Mouse (Mus musculus) liver, adult 2 months (tissue): ENCODE measurements at regions not wholly inside any gene's neighbourhood (a gene's known extent, or its start where the extent isn't known, plus 50 kb on each side); places are given as distances from the start of the nearest gene placed in this dataset.

ENCODE experiments used
- DNase-seq: peaks from one replicate; pipeline ENCODE4 v3.0.0-alpha.2; 2011; ENCODE audit warnings: low read depth, low spot score; ENCODE audit errors: extremely low read depth
- H3K27ac ChIP-seq: fragments of 200-500 bp; replicated peaks from 2 replicates; pipeline ENCODE4 v1.5.1; 2012; ENCODE audit warnings: low read depth, mild to moderate bottlenecking, control low read depth, inconsistent platforms, low read length; ENCODE audit not compliant: insufficient read depth
- H3K27me3 ChIP-seq: fragments of 200-500 bp; 2 replicates; pipeline ENCODE4 v1.6.1; 2012; ENCODE audit warnings: mild to moderate bottlenecking, moderate library complexity, low read length, inconsistent platforms; ENCODE audit not compliant: control insufficient read depth, insufficient read depth
- H3K36me3 ChIP-seq: fragments of 200-500 bp; 2 replicates; pipeline ENCODE4 v1.6.1; 2012; ENCODE audit warnings: low read length, inconsistent platforms; ENCODE audit not compliant: control insufficient read depth, insufficient read depth
- H3K4me1 ChIP-seq: fragments of 200-500 bp; 2 replicates; pipeline ENCODE4 v1.6.1; 2011; ENCODE audit warnings: low read length; ENCODE audit not compliant: control insufficient read depth, insufficient read depth
- H3K4me3 ChIP-seq: fragments of 200-500 bp; 2 replicates; pipeline ENCODE4 v1.5.1; 2011; ENCODE audit warnings: low read depth, mild to moderate bottlenecking, control low read depth, low read length, moderate library complexity; ENCODE audit not compliant: insufficient read depth
- H3K79me2 ChIP-seq: fragments of 200-500 bp; 2 replicates; pipeline ENCODE4 v1.6.1; 2012; ENCODE audit warnings: inconsistent platforms, mild to moderate bottlenecking, low read length, moderate library complexity; ENCODE audit not compliant: control insufficient read depth, insufficient read depth
- H3K9ac ChIP-seq: fragments of 200-500 bp; 2 replicates; pipeline ENCODE4 v1.6.1; 2012; ENCODE audit warnings: low read depth, mild to moderate bottlenecking, control low read depth, inconsistent platforms, low read length
- CTCF ChIP-seq: fragments of 200-500 bp; IDR thresholded peaks from 2 replicates; pipeline ENCODE4 v1.5.1; 2011; ENCODE audit warnings: low read depth, low read length, control low read depth
- POLR2A ChIP-seq: fragments of 200-500 bp; IDR thresholded peaks from 2 replicates; pipeline ENCODE4 v1.6.1; 2011; ENCODE audit warnings: low read length, control low read depth; ENCODE audit not compliant: insufficient read depth; ENCODE audit errors: extremely low read depth
- WGBS: fragments of 180-500 bp; shearing (Covaris S2); methylation state at CpG from one replicate; pipeline ENCODE4 v1.1.7; 2018; 5-methylcytosine and 5-hydroxymethylcytosine counted together

DNA sequence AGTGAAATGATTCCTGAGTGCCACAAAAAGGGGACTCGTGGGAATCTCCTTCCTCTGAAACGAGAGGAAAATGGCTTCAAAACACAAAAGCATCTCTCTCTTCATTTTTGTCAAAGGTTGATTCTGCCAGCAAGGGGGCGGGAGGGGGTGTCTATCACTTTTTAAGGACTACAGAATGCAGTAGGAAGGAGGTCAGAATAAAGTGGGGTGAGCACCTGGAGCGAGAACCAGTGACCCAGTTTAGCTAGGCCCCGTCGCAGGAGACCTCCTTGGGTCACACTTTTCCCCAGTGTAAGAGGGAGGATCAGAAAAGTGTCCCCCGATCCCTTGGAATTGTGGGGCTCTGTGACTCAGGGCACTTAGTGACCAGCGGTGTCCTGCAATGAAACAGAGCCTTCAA is 133.1 kb downstream of the Tgfb2 start:
- 94% methylated on average over 8 of the region's 8 CpGs for WGBS
- no peaks in the 10 kb centered on the region for H3K27me3 ChIP-seq
- no peaks in the 10 kb centered on the region; the same call in 1 of the 2 replicates for H3K4me1 ChIP-seq
- no peaks in the 10 kb centered on the region for H3K79me2 ChIP-seq
- no peak for TF ChIP-seq POLR2A
- no peak for TF ChIP-seq CTCF
- no peak overlapping the region for H3K27ac ChIP-seq
- no peak for DNase-seq
- no peak overlapping the region for H3K4me3 ChIP-seq
- H3K9ac ChIP-seq: no peak overlapping the region
- H3K36me3 ChIP-seq: no peaks in the 10 kb centered on the region

DNA sequence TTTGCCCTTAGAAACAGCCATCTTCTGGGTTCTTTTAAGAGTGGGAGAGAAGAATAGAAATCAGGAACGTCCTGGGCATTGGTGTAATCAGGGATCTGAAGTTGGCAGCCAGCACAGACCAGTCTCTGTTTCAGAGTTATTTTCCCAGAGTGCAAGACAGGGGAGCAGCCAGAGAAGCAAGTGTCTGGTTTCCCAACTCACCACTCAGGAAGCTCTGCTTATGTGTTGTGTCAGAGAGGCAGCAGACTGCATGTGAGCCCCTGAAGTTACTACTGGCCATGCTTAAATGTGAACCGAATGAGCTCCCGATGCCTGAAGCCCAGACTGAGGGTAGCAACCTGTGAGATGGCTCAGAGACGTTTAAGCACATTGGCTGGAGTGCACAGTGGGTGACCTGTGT is 133.7 kb downstream of the Tgfb2 start:
- Histone ChIP-seq H3K36me3 (no peaks in the 10 kb centered on the region), H3K27ac (no peak overlapping the region), H3K79me2 (no peaks in the 10 kb centered on the region), H3K27me3 (no peaks in the 10 kb centered on the region), H3K4me1 (no peaks in the 10 kb centered on the region; the same call in 1 of the 2 replicates), H3K4me3 (no peak overlapping the region), H3K9ac (no peak overlapping the region)
- WGBS: 84% methylated on average over 4 of the region's 4 CpGs
- no peak for DNase-seq
- TF ChIP-seq POLR2A (no peak), CTCF (no peak)

DNA sequence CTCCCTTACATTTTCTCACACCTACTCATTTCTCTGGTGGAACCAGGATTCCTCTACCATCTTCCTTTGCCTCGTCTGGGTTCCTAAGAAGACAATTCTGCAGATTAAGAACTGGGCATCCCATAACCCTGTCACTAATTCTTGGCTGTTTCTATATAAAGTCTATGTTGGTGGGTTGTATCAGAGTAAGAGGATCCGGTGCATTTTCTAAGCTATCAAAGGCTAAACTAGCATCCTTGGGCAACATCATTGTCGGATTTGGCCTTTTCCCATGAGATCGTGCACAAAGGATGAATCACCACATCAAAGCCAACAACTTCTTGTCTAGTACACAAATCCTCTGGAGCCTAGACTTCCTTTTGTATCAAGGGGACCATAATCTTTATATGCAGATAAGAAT is 137.3 kb downstream of the Tgfb2 start:
- Histone ChIP-seq H3K27me3 (no peaks in the 10 kb centered on the region), H3K79me2 (no peaks in the 10 kb centered on the region), H3K27ac (no peak overlapping the region), H3K36me3 (no peaks in the 10 kb centered on the region), H3K9ac (no peak overlapping the region), H3K4me3 (no peak overlapping the region), H3K4me1 (no peaks in the 10 kb centered on the region)
- no peak for DNase-seq
- TF ChIP-seq POLR2A (no peak), CTCF (no peak)
- WGBS: 93% methylated on average over 4 of the region's 4 CpGs

DNA sequence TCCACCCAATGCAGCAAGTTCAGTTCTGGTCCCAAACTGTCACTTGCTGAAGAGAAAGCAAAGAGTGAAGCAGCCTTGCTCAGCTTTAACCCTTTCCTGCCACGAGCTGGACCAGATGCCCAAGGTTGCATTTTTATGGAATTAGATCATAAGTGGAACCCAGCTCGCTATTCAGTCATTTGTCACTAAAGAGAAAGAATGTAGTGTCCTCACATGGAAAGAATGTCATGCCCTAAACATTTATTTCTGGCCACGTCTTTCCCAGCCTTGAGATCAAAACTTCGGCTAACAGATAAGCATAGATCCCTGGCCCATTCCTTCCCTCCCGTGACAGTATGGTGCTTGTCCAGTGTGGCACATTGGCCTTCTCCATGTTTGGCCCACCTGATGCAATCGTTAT is 137.7 kb downstream of the Tgfb2 start:
- H3K4me1 ChIP-seq: no peaks in the 10 kb centered on the region

DNA sequence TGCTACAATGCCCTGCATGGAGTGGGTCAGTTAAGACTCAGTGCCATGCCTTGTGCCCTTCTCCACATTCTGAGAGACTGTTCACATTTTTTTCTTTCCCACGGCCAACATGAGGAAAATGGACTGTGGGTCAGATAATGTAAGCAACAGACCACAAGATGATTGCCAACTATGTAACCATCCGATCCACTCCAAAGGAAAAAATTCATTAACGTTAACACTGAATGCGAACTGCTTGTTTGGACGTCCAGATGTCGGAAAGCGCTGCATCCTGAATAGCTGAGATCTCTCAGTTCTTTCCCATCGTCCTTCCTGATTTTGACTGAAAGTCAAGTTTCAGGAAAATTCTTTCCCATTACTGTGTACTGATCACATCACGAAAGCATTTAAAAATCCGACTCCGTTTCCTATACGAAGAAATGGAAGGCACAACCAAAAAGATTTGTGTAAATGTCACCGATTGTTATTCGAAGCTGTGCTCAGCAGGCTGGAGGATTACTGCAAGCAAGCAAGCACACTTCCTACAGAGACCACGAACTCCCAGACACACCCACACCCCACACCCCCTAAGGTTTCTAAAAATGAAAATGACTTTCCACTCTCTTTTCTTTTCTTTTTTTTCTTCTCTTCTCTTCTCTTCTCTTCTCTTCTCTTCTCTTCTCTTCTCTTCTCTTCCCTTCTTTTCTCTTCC is 138.5 kb downstream of the Tgfb2 start:
- DNase-seq: no peak
- 39% methylated on average over 15 of the region's 15 CpGs for WGBS
- Histone ChIP-seq H3K4me1 (no peaks in the 10 kb centered on the region), H3K27ac (no peak overlapping the region), H3K4me3 (no peak overlapping the region), H3K27me3 (no peaks in the 10 kb centered on the region), H3K79me2 (no peaks in the 10 kb centered on the region), H3K9ac (no peak overlapping the region), H3K36me3 (no peaks in the 10 kb centered on the region)
- TF ChIP-seq POLR2A: no peak
- TF ChIP-seq CTCF: no peak

More for the DNA sequence above, 137.7 kb downstream of the Tgfb2 start:
- 68% methylated on average over 6 of the region's 6 CpGs for WGBS
- Histone ChIP-seq H3K27ac (no peak overlapping the region), H3K79me2 (no peaks in the 10 kb centered on the region), H3K36me3 (no peaks in the 10 kb centered on the region), H3K9ac (no peak overlapping the region), H3K27me3 (no peaks in the 10 kb centered on the region), H3K4me3 (no peak overlapping the region)
- no peak for TF ChIP-seq CTCF
- TF ChIP-seq POLR2A: no peak
- no peak for DNase-seq

DNA sequence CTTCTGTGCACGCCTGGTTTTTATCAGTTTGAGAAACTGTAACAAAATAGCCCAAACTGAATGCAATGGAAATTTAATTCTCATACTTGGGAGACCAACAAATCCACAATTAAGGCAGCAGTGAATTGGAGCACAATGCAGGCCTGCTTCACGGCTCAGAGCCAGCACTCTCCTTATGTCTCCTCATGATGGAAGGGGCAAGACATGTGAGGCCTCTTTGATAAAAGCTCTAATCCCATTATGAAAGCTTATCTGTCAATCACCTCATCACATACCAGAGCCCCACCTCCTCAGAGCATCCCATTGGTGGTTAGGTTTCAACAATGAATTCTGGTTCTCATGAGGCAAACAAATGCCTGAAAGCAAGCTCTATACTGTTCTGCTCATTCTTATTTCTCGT is 143.8 kb downstream of the Tgfb2 start:
- no peaks in the 10 kb centered on the region for H3K79me2 ChIP-seq
- WGBS: 80% methylated on average over 3 of the region's 3 CpGs
- no peak for DNase-seq
- TF ChIP-seq POLR2A (no peak), CTCF (no peak)
- no peaks in the 10 kb centered on the region for H3K27me3 ChIP-seq
- H3K4me1 ChIP-seq: no peaks in the 10 kb centered on the region
- no peak overlapping the region for H3K9ac ChIP-seq
- H3K36me3 ChIP-seq: no peaks in the 10 kb centered on the region
- H3K4me3 ChIP-seq: no peak overlapping the region
- H3K27ac ChIP-seq: no peak overlapping the region
